Mouse (Mus musculus) layer of hippocampus, postnatal 25 days (tissue): ENCODE results near the gene Zfp672. TPM values are rescaled to one million over a fixed set of nuclear protein-coding genes. Genes with fewer than 3 reads are reported as not detected.
A peak's percentile ranks its signal among the peaks of the same experiment; 100 is the strongest.
"Not testable (repeated sequence)": the region's sequence is repeated elsewhere in the genome, so short reads cannot be mapped to it uniquely, and the experiment has no call there.

Experiments
- DNase-seq, 2 experiments: peaks; one replicate each; pipeline ENCODE4 v3.0.0; 2022; ENCODE audit warnings: mixed read lengths in 2 of 2, low spot score in 1 of 2; ENCODE audit errors: extremely low spot score in 1 of 2
- total RNA-seq, 2 experiments: library from RNA; stranded (reverse); gene quantifications; 2 replicates each; pipeline ENCODE4 v1.2.3; 2021

Zfp672 gene
- 10 to 100 TPM; 45.9 to 47.7 TPM for total RNA-seq

- peak; percentile 75 to 77 for DNase-seq
Observed at GRCm38 (mm10) chr11:58330276-58331148, at the start of gene Zfp672, which contains the start of gene Sh3bp5l. Zfp672 (minus strand) TSS chr11:58330339. Sh3bp5l (plus strand) TSS chr11:58330724.

GRCm38 (mm10) chr11:58379516-58379915 is 49.4 kb upstream of the Zfp672 start:
- DNase-seq: no peak

GRCm38 (mm10) chr11:58378763-58379278 is 48.7 kb upstream of the Zfp672 start, which contains the start of gene Lypd8:
Lypd8 (plus strand) TSS chr11:58379043.
- no peak for DNase-seq

GRCm38 (mm10) chr11:58377686-58378085 is 47.5 kb upstream of the Zfp672 start:
- DNase-seq: no peak

GRCm38 (mm10) chr11:58377273-58377672 is 47.1 kb upstream of the Zfp672 start:
- DNase-seq: no peak

GRCm38 (mm10) chr11:58366191-58366590 is 36.1 kb upstream of the Zfp672 start:
- DNase-seq: not testable (repeated sequence)

GRCm38 (mm10) chr11:58364454-58364853 is 34.3 kb upstream of the Zfp672 start:
- no peak for DNase-seq

GRCm38 (mm10) chr11:58362562-58362961 is 32.4 kb upstream of the Zfp672 start:
- DNase-seq: not testable (repeated sequence)

GRCm38 (mm10) chr11:58357844-58358534 is 27.9 kb upstream of the Zfp672 start:
- DNase-seq: no peak

- DNase-seq: no peak
Observed at GRCm38 (mm10) chr11:58357042-58357441, 26.9 kb upstream of the Zfp672 start.

- DNase-seq: no peak
Observed at GRCm38 (mm10) chr11:58354927-58355326, 24.8 kb upstream of the Zfp672 start.

- no peak for DNase-seq
Observed at GRCm38 (mm10) chr11:58354476-58354875, 24.3 kb upstream of the Zfp672 start.

GRCm38 (mm10) chr11:58353709-58354108 is 23.6 kb upstream of the Zfp672 start:
- DNase-seq: no peak

GRCm38 (mm10) chr11:58352681-58353548 is 22.8 kb upstream of the Zfp672 start:
- DNase-seq: no peak

- no peak for DNase-seq
Observed at GRCm38 (mm10) chr11:58351179-58351578, 21.0 kb upstream of the Zfp672 start.

GRCm38 (mm10) chr11:58350628-58351027 is 20.5 kb upstream of the Zfp672 start:
- DNase-seq: no peak

GRCm38 (mm10) chr11:58346745-58347144 is 16.6 kb upstream of the Zfp672 start:
- DNase-seq: no peak

GRCm38 (mm10) chr11:58334746-58335145 is 4.6 kb upstream of the Zfp672 start:
- DNase-seq: no peak

GRCm38 (mm10) chr11:58331546-58331945 is 1.4 kb upstream of the Zfp672 start:
- no peak for DNase-seq

- DNase-seq: no peak
Observed at GRCm38 (mm10) chr11:58331149-58331495, 983 bp upstream of the Zfp672 start.
